Mouse (Mus musculus) adrenal gland, postnatal 4 days (tissue): Measurements from ENCODE around the gene N4bp3. TPM values are rescaled to one million over a fixed set of nuclear protein-coding genes. Genes with fewer than 3 reads are reported as not detected.
"Not testable (repeated sequence)": the region's sequence is repeated elsewhere in the genome, so short reads cannot be mapped to it uniquely, and the experiment has no call there.

Experiments
- DNase-seq, 2 experiments: peaks; one replicate each; pipeline ENCODE4 v3.0.0; 2021 to 2022; ENCODE audit warnings: low spot score in 2 of 2, mixed read lengths in 2 of 2
- long read RNA-seq, 2 experiments: library from polyadenylated mRNA; stranded (forward); transcript quantifications; one replicate each; pipeline ENCODE4 v2.0.0; 2021
- total RNA-seq, 2 experiments: library from RNA; stranded (reverse); gene quantifications; 2 replicates each; pipeline ENCODE4 v1.2.3; 2021

The N4bp3 gene
- 10 to 100 TPM; 19.8 to 26.5 TPM for total RNA-seq
- long read RNA-seq, experiment 1, transcript N4bp3-201 (5 exons, 2,367 nt), result major isoform, 32 of 37 reads
- long read RNA-seq, experiment 1, partial matches to known transcripts, result 3 of 37 reads
- long read RNA-seq, experiment 1, other reads (novel, unspliced or antisense), result 2 of 37 reads
- long read RNA-seq, experiment 2, transcript N4bp3-201 (5 exons, 2,367 nt), result major isoform, 63 of 73 reads
- long read RNA-seq, experiment 2, partial matches to known transcripts, result 6 of 73 reads
- long read RNA-seq, experiment 2, other reads (novel, unspliced or antisense), result 4 of 73 reads

DNA sequence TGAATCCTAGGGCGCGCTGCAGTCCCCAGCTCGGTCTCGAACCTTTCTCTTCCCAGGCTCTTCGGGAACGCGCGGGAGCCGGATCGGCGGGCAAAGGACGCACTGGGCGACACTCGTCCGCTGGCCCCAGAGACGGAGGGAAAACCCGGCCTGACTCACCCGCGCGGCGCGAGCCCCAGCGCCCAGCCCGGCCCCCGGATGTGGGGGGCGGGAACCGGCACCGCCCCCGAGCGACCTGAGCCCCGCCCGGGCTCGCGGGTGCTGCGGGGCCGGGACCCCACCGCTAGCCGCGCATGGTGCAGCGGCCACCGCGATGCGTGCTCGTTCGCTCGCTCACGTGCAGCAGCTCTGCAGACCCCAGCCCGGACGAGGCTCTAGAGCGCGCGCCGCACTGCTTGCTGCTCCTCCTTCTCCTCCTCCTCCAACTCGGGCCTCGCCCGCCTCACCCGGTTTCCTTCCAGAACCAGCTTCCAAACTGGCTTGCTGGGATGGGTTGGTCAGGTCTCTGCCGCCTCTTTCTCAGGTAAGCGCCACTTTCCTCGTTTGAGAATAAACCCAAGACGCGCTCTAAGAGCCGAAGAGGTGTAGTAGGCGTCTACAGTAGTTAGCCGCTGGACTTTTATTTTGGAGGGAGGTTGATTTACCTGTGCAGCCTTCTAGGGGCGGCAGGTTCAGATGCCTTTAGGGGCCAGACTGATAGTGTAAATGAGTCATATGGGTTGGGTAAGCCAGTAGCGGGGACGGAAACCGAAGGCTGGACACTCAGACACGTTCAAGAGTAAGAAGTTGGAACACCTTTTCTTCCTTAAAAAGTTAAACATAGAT lies at the start of gene N4bp3, which contains the start of gene D930048N14Rik:
N4bp3 (minus strand) TSS at position 152 of the 825 bp plus-strand sequence.
D930048N14Rik (plus strand) TSS at position 264 of the 825 bp plus-strand sequence.
- DNase-seq, result peak; percentile 65 to 72

DNA sequence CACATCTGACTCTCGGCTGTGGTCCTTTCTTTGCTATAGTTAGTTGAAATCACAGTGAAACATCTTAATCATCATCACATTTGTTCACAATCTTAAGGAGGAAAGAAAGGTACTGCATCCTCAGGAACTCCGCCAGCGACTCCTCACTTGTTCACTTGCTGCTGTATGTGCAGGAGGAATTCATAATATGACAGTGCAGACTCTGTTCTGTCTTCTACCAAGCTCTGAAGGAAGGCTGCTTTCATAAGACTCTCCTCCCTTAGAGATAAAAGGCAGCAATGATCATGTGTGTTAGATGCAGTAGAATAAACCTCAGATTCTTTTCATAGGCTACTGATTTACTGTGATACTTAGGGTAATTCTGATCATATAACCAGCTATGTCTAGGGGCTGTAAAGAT lies 44.3 kb upstream of the N4bp3 start:
- no peak for DNase-seq

DNA sequence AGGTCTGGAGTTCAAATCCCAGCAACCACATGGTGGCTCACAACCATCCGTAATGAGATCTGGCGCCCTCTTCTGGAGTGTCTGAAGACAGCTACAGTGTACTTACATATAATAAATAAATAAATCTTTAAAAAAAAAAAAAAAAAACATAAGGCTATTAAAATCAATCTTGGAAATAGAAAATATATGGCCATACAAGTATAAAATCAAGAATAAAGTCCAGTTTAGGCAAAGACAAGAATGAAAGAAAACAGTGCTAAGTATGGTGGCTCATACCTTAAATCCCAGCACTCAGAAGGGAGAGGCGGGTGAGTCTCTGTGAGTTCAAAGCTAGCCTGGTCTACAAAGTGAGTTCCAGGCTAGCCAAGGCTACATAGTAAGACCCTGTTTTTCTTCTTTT lies 40.0 kb upstream of the N4bp3 start:
- not testable (repeated sequence) for DNase-seq

DNA sequence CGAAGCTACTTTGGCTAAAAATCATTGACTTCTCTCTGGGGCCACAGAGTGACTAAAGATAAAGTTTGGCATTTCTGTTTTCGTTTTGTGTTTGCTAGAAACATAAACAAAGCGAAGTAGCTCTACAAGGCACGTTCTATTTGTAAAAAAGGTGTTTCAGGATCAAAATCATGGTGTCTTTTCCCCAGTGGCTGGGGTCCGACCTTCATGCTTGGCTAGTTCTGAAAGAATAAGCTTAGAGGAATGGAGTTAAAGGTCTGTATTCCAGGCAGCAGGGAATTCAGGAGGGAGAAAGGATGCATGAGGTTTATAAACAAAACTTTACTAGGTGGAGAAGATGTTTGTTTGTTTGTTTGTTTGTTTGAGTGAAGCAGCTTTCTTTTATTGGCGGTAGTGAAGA lies 38.7 kb upstream of the N4bp3 start:
- DNase-seq, result no peak

DNA sequence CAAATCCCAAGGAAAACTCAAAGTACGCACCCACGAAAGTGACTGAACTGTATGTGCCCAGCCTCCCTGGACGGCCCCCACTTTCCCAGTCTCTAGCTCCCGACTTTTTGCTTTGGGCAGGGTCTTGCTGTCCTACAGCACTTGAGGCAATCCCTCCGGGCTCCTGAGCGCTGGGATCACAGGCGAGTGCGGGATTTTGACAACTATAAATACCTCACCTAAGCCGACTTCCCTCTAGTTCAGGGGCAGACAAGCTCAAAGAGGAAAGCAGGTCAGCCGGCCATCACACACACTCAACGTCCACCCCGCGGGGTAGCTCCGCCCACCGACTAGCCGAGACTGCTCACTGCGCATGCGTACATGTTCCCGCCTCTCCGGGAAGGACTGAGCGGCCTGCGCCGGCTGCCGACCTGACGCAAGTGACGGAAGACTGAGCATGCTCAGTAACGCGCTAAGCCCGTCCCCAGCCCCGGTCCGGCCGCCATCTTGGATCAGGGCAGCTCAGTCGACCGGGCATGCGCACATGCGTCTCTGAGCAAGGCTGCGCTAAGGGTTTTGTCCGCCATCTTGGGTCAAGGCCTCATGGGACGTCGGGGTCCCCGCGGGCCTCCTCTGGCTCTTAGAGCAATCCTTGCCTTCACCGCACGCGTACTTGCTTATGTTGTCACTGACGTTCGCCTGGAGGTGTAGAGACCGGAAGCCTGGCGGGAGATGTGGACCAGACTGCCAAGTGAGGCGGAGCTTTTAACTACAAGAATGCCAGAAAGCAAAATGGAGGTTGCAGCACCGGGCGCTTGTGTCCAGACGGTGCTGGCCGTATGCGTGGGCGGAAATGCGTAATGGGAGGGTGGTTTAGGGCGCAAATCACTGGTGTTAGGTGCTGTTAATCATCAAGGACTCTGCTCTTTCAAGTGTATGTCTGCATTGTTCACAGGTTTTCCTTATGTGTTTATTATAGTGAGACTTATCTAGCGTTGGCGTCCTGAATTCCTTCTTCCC lies 38.0 kb upstream of the N4bp3 start, which contains the start of gene 0610009B22Rik:
0610009B22Rik (minus strand) TSS at position 545 of the 999 bp plus-strand sequence.
- peak; percentile 99 for DNase-seq

DNA sequence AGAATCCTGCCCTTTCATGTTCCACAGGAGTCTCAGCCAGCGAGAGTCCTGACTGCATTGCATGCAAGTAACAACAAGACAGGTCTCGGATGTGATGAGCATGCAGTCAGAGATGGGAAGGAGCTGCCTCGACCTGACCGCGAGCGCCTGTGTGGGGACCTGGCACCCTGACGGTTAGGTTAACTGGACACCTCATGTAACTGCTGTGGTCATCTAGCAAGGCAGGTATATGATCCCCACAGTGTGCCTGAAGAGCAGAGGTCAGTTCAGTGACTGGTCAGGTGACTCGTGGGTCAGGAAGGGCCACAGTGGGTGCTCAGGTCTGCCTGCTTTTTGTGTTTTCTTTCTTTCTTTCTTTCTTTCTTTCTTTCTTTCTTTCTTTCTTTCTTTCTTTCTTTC lies 31.3 kb upstream of the N4bp3 start:
- DNase-seq, result no peak

DNA sequence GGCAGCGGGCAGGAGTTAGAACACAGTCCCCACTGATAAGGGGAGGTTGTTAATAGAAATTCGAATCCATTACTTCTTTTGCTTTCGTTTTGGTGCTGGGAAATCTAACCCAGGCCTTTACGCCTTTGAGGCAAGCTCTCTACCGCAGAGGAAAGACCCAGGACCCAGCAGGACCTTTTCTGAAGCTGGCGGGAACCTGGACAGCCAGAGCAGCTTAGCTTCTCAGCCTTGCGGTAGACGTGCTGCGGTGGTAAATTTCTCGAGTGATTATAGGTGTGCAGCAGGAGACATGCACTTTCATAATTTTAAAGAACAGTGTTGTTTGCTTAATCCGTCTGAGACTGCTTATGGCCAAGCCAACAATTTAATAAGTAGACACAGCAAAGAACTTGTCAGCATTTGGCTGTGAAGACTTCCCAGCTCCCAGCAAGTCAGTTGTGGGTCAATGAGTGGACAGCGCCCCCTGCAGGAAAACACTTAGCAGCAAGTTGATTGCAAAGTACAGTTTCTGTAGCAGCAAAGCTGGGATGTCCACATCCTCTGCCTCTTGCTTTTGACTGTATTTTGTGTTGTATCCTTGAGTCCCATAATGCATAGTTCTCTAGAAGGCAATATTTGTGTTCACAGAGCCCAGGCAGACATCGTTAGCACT lies 30.8 kb upstream of the N4bp3 start:
- DNase-seq, result peak; percentile 70 to 80

DNA sequence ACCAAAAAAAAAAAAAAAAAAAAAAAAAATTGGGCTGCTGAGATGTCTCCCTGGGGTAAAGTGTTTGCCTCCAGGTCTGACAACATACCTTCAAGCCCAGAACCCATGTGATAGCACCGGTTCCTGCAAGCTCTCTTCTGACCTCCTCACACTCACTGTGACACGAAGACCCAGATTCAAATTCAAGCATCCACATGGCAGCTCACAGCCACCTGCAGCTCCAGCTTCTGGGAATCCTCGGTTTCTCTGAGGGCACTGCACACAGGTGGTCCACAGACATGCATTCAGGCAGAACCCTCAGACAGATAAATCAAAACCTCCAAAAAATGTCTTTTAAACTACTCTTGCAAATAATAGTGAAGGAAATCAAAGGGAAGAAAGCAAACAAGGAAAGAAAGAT lies 28.8 kb upstream of the N4bp3 start:
- no peak for DNase-seq

DNA sequence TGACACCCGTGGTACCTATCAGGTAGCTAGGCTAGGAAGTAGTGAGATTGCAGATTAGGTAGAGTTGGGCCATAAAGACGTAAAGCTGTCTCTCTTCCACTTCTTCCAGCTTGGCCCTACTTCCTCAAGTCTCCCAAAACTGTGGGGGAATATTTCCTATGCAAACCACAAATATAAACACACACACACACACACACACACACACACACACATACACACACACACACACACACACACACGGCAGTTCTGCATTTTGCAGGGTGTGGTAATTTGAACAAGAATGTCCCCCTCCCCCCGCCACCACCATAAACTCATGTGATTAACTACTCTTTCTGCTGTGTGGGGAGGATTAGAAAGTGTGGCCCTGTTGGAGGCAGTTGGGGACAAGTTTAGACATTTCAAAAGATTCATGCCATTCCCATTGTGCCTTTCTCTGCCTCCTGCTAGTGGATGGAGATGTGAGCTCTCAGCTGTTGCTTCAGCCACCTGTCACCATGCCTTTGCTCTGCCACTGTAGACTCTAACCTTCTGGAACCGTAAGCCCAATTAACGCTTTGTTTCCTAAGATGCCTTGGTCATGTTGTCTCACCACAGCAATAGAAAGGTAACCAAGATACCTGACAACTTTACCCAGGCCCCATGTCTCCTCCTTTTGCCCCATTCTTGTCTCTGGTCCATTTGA lies 27.2 kb upstream of the N4bp3 start:
- DNase-seq, result no peak

DNA sequence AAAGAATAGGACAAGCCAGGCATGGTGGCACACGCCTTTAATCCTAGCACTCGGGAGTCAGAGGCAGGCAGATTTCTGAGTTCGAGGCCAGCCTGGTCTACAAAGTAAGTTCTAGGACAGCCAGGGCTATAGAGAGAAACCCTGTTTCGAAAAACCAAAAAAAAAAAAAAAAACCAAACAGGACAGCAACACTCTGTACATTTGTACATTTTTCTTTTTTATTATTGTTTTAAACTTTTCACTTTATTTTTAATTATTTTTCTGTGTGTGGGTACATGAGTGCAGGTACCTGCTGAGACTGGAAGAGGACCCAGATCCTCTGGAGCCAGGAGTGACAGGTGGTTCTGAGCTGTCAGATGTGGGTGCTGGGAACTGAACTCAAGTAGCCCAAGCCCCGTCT lies 24.7 kb upstream of the N4bp3 start:
- DNase-seq, result no peak

DNA sequence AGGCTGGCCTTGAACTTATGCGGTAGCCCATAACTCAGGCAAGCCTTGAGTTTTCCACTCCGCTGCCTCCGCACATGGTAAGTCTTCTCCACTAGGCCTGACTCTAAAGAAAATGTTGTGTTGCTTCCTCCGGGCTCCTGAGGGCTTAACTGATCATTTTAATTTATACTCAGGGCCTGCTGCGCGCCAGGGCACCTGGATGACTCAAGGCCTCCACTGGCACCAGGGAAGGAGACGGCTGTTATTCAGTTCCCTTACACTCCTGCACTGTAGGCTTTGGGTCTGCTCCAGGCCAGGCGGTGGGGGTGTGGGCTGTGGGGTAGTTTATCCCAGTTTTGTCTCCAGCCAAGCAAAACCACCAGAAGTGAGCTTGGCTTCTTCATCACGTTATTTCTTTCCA lies 22.6 kb upstream of the N4bp3 start:
- DNase-seq, result no peak

DNA sequence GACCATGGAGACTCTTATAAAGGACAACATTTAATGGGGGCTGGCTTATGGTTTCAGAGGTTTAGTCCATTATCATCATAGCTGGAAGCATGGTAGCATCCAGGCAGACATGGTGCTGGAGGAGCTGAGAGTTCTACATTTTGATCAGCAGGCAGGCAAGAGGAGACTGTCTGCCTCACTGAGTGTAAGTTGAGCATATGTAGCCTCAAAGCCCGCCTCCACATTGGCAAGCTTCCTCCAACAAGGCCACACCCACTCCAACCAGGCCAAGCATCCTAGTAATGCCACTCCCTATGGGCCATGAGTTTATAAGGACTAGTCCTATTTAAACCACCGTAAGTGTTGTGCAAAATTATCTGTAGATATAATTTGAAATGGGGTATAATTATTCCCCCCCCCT lies 20.7 kb upstream of the N4bp3 start:
- no peak for DNase-seq

DNA sequence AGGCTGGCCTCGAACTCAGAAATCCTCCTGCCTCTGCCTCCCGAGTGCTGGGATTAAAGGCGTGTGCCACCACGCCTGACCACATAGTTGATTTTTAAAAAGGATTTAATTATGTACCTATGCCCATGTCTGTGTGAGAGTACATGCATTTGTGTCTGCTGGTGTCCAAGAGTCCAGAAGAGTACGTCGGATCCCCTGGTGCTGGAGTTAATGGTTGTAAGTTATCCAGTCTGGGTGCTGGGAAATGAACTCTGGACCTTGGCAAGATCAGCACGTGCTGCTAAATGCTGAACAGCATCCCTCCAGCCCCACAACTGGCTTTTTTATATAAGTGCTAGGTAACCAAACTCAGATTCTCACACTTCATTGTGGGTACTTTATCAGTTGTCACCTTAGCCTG lies 20.2 kb upstream of the N4bp3 start:
- no peak for DNase-seq

DNA sequence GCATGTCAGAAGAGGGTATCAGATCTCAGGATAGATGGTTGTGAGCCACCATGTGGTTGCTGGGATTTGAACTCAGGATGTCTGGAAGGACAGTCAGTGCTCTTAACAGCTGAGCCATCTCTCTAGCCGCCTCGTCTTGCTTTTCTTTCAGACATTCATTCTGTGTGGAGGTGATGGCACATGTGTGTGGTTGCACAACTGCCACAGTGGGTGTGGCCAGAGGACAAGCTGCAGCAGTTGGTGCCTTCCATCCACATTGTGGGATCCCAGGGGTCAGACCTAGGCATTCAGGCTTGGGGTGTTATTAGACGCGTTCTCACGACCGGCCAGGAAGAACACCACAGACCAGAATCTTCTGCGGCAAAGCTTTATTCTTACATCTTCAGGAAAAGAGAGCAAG lies 14.1 kb upstream of the N4bp3 start:
- not testable (repeated sequence) for DNase-seq

DNA sequence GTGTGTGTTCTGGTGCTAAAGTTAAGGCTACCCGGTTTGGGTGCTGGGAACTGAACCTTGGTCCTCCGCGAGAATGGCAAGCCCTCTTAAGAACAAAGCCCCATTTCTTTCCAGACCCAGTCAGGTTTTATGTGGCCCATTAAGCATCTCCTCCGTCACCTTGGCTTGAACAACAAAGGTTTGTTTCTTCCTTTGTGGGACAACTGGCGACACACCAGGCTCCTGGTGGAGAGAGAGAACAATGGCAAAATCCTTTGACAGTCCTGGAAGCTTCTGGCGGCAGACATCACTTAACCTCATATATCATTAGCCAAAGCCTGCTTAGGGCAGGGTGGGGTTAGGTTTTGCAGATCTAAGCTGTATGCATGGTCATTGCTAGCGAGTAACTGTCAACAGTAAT lies 12.0 kb upstream of the N4bp3 start:
- no peak for DNase-seq

DNA sequence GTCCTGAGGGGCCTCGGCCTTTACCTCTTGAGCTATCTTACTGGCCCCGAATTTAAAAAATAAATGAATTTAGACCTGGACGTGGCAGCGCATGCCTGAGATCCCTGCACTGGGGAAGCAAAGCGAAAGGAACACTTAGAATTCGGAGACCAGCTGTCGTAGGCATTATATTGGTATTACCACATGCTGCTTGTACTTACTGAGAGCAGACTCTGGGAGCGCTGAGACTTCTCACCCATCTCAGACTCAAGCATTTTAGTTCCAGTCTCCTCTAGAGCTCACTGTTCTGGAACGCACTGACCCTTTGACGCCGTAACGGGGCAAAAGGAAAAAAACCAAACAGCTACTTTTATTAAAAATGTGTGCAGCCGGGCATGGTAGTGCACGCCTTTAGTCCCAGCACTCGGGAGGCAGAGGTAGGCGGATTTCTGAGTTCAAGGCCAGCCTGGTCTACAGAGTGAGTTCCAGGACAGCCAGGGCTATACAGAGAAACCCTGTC lies 11.3 kb upstream of the N4bp3 start:
- no peak for DNase-seq

DNA sequence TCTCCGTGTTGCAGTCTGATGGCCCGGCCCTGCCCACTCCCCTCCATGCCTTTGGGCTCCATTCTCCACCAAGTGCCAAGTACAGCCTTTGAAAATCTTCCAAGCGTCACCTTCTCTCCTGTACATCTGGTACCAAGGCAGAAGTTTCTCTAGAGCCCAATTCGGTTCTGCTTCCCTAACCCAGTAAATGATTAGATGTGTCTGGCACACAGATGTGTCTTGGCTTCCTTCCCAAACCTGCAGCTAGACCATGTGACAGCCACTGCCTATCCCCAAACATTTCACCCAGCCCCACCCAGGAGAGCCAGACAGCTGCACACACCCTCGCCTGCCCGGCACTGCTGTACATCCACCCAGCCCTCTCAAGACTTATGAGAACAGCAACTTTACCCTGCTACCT lies 8.1 kb upstream of the N4bp3 start:
- no peak for DNase-seq

DNA sequence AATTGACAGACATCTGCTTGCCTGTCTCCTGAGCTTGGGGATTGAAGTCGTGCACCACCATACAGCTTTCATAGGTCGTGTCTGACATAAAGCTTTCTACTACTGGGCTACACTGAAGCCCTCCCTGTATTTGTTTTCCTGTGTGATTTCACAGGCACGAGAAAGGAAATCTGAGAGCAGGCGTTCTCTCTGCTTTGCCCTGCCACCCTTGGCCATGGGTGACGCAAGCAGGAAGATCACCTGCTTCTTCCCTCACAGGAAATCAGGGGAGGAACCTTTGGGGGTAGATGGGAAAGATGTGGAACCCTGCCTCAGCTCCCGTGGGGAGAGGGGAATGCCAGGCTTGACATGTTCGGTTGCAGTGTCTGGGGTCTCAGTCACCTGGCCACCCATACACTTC lies 7.6 kb upstream of the N4bp3 start:
- DNase-seq, result no peak

DNA sequence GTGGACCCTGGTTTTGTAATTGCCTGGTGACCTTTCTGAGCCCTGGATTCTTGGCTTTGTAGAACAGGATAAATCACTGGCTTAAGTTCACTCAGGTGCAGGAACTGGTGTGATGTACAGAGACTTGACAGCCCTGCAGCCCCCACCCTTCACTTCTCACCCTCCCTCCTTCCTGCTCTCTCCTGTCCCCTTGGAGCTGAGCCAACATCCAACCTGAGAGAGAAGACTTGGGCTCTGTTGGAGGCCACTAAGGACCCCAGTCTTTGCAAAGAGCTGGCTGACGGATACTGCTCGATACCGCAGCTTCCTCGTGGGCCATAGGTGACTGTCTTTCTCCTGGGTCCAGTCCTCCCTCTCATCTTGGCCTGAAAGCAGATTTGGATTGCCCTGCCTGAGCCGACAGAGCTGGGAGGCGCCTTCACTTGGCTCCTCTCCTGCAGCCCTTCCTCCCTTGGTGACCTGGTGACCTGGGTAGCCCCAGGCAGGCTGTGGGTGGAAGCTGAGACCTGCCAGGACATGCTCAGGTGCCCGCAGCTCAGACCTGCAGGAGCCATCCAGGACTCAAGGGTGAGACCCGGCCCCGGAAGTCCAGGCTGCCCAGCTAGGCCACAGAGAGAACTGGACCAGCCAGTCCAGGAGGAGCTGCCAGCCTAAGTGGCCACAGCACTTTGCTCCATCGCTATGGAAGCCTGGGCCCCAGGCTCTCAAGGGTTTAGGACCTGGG lies 6.3 kb upstream of the N4bp3 start:
- DNase-seq, result no peak
